Mouse (Mus musculus) C2C12 (cell line): ENCODE measurements at regions not wholly inside any gene's neighbourhood (a gene's known extent, or its start where the extent isn't known, plus 50 kb on each side); places are given as distances from the start of the nearest gene placed in this dataset.

Experiments
- H3K27me3 ChIP-seq: one replicate; pipeline ENCODE4 v1.6.1; 2011; ENCODE audit not compliant: control insufficient read depth, insufficient read depth, insufficient read length
- H3K36me3 ChIP-seq: one replicate; pipeline ENCODE4 v1.6.1; 2011; ENCODE audit not compliant: control insufficient read depth, insufficient read depth
- H3K4me3 ChIP-seq: one replicate; pipeline ENCODE4 v1.5.1; 2011; ENCODE audit warnings: mild to moderate bottlenecking, control low read depth; ENCODE audit not compliant: poor library complexity, insufficient read depth, severe bottlenecking
- H3K79me2 ChIP-seq: one replicate; pipeline ENCODE4 v1.6.1; 2011; ENCODE audit not compliant: control insufficient read depth, insufficient read depth
- H3K79me3 ChIP-seq: one replicate; pipeline ENCODE4 v1.6.1; 2011; ENCODE audit warnings: low read depth, control low read depth
- H3ac ChIP-seq: one replicate; pipeline ENCODE3; 2011; ENCODE audit warnings: low read depth; ENCODE audit not compliant: control insufficient read depth, insufficient read length
- CEBPB ChIP-seq: IDR thresholded peaks from one replicate; pipeline ENCODE4 v1.6.1; 2011; ENCODE audit warnings: low read depth, mild to moderate bottlenecking, control low read depth, moderate library complexity
- CTCF ChIP-seq: IDR thresholded peaks from one replicate; pipeline ENCODE4 v1.5.1; 2011; ENCODE audit not compliant: control insufficient read depth, insufficient read depth, insufficient read length
- FOSL1 ChIP-seq: IDR thresholded peaks from one replicate; pipeline ENCODE4 v1.8.0; 2011; ENCODE audit warnings: mild to moderate bottlenecking, low read length; ENCODE audit not compliant: poor library complexity, insufficient read depth, severe bottlenecking
- MAX ChIP-seq: IDR thresholded peaks from one replicate; pipeline ENCODE4 v1.6.1; 2011; ENCODE audit warnings: mild to moderate bottlenecking, control low read depth
- MYOD1 ChIP-seq: IDR thresholded peaks from one replicate; pipeline ENCODE4 v1.6.1; 2011; ENCODE audit warnings: low read depth; ENCODE audit not compliant: control insufficient read depth, insufficient read length
- MYOG ChIP-seq: IDR thresholded peaks from one replicate; pipeline ENCODE4 v1.6.1; 2011; ENCODE audit not compliant: control insufficient read depth, insufficient read length; ENCODE audit errors: extremely low read depth
- USF1 ChIP-seq: IDR thresholded peaks from one replicate; pipeline ENCODE4 v1.6.1; 2011; ENCODE audit warnings: low read depth, mild to moderate bottlenecking, control low read depth, moderate library complexity

DNA sequence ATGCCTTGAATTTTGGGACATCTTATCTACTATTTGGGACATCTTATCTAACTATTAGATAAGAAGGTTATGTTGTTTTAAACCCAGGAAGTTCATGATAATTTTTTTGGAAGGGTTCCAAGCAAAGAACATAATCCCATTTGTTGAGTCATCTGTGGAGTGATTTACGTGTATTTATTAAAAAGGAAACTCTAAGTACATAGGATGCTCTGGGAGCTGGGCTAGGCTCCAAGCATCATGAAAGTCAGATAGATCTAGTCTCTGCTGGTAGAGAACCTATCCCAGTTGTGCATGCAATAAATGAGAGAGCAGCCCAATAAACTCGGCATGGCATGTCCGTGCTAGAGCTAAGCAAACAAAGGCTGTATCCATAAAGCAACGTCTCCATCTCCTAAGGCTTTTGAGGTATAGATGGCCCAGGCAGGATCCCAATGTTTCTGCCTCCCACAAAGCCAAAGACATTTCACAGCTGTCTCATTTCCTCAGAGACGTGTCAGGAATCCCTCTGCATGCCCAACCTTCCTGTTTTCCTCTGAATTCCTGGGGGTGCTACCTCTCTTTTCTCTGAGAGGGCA is 289.4 kb upstream of the Dynlrb2 start:
- Histone ChIP-seq H3K79me2 (no peaks in the 10 kb centered on the region), H3K36me3 (no peaks in the 10 kb centered on the region), H3ac (no peak overlapping the region), H3K4me3 (no peak overlapping the region), H3K27me3 (no peaks in the 10 kb centered on the region), H3K79me3 (no peaks in the 10 kb centered on the region)
- TF ChIP-seq USF1 (no peak), CEBPB (no peak), MYOG (no peak), FOSL1 (no peak), MAX (no peak), MYOD1 (no peak)

DNA sequence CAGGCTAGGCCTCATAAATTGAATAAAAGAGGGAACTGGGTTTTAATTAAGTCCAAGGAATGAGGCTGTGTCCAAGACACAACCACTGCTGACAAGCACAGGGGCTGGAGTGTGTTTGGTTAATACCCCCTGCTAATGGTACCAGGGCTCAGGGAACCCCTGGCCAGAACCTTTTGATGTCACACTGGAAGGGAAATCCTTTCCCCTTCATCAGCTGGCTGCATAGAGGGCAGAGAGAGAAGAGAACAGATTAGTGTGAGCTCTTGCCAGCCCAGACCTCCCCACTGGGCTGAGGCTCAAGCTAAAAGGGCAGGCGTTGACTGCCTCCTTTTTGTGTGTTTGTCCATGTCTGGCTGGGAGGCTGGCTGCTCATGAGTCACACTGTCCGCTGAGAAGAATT is 301.1 kb upstream of the Dynlrb2 start:
- H3K27me3 ChIP-seq: no peaks in the 10 kb centered on the region
- TF ChIP-seq USF1: no peak
- no peak for TF ChIP-seq MAX
- TF ChIP-seq FOSL1: no peak
- TF ChIP-seq MYOG: no peak
- TF ChIP-seq MYOD1: no peak
- no peak for TF ChIP-seq CTCF
- TF ChIP-seq CEBPB: no peak

DNA sequence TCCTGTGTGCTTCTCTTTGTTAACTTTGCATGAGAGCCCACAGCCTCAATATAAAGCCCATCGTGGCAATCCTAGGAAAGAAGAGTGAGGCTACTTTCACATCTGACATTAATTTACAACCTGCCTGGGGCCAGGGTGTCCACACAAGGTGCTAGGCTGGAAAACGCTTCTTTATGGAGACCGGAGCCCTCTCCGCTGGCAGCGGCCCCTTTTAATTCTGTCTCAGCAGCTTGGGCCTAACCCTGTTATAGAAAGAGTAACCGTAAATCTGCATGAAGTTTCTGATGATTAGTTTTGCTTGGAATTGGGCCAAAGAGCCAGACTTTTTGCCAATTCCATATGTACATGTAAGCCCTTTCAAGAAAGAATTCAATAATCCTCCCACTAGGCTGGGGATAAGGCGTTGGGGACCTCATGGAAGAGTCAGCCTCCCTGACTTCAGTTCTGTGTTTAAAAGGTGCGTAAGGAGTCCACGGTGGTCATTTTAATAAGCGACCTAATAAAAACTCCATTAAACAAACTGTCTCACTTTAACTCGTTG is 304.2 kb upstream of the Dynlrb2 start:
- H3K4me3 ChIP-seq: no peak overlapping the region
- TF ChIP-seq MYOD1 (no peak), MAX (no peak), CEBPB (no peak), FOSL1 (no peak), USF1 (no peak), MYOG (no peak), CTCF (no peak)
- H3K79me2 ChIP-seq: no peaks in the 10 kb centered on the region
- no peaks in the 10 kb centered on the region for H3K79me3 ChIP-seq
- no peaks in the 10 kb centered on the region for H3K36me3 ChIP-seq
- H3K27me3 ChIP-seq: no peaks in the 10 kb centered on the region
- H3ac ChIP-seq: no peak overlapping the region

More for the DNA sequence above, 301.1 kb upstream of the Dynlrb2 start:
- H3K79me3 ChIP-seq: no peaks in the 10 kb centered on the region
- H3K36me3 ChIP-seq: no peaks in the 10 kb centered on the region
- no peak overlapping the region for H3K4me3 ChIP-seq
- H3K79me2 ChIP-seq: no peaks in the 10 kb centered on the region
- H3ac ChIP-seq: no peak overlapping the region

DNA sequence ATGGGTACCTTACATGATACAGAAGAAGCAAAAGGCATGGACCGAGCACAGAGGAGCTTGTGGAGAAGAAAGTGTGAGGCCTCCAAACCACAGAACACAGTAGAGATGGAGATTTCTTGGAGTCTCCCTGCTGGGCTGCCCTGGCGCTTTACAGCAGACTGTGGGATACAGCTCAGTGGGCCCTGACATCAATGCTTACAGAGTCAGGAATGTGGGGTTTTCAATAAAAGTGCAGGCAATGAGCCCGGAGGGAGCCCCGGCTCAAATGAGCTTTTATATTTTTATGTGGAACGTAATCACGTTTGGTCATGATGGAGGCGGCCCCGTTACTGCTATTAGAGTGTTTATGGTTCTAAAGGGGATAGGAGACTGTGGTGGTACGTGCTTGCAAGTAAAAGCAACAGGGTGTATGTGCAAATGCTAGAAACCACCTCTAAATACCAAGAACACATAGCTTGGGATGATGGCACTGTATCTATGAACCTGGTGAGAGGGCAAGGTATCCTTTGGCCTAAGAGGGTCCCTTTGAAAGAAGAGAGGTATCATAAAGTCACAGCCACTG is 308.1 kb upstream of the Dynlrb2 start:
- Histone ChIP-seq H3K27me3 (no peaks in the 10 kb centered on the region), H3ac (no peak overlapping the region), H3K79me3 (no peaks in the 10 kb centered on the region), H3K79me2 (no peaks in the 10 kb centered on the region), H3K36me3 (no peaks in the 10 kb centered on the region), H3K4me3 (no peak overlapping the region)
- TF ChIP-seq CEBPB: no peak
- TF ChIP-seq MYOG: no peak
- TF ChIP-seq MAX: no peak
- no peak for TF ChIP-seq CTCF
- no peak for TF ChIP-seq FOSL1
- TF ChIP-seq USF1: no peak
- no peak for TF ChIP-seq MYOD1

DNA sequence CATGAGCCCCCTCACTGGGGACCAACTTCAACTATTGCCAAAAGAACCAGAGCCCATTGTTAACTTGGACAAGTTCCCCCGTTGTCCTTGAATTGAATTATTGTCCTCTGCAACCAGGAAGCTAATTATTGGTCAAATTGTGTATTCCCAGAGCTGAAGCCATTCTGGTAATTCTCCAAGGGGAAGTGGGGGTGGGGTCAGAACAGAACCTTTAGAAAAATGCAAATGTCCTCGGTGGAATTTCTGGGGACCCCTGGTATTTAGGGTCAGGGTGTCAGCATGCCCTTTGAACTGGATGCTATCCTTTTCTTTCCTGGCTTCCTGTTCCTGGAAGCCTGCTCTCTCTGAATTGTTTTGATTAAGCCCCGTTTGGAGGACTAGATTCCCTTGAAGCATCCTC is 312.7 kb upstream of the Dynlrb2 start:
- H3K4me3 ChIP-seq: no peak overlapping the region
- no peak for TF ChIP-seq MYOD1
- no peaks in the 10 kb centered on the region for H3K27me3 ChIP-seq
- H3ac ChIP-seq: no peak overlapping the region
- H3K36me3 ChIP-seq: no peaks in the 10 kb centered on the region
- no peaks in the 10 kb centered on the region for H3K79me2 ChIP-seq
- H3K79me3 ChIP-seq: no peaks in the 10 kb centered on the region

DNA sequence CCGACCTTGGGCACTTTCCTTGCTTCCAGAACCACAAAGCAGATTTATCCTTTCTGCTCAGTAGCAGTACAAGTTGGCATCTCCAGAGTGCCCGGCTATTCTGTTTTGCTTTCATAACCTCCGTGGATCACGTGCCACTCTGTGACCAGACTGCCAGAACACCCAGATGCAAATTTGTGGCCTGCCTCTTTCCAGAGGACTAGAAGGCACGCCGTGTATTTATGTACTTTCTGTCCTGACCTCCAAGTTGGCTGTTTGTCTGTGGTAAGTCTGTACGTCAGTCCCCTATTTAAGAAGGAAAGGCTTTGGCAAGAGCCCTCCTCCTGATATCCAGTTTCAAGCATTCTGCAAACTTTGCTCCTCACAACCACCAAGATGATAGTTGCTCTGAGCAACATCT is 319.6 kb upstream of the Dynlrb2 start:
- no peak for TF ChIP-seq MYOD1
- no peak for TF ChIP-seq USF1
- no peak for TF ChIP-seq MAX
- no peak for TF ChIP-seq CTCF
- TF ChIP-seq CEBPB: no peak
- no peak for TF ChIP-seq FOSL1
- no peak for TF ChIP-seq MYOG
- Histone ChIP-seq H3K79me3 (no peaks in the 10 kb centered on the region), H3ac (no peak overlapping the region), H3K27me3 (peaks cover 9% of the 10 kb centered on the region), H3K36me3 (no peaks in the 10 kb centered on the region), H3K4me3 (no peak overlapping the region), H3K79me2 (no peaks in the 10 kb centered on the region)
